Mouse (Mus musculus) liver, embryonic 14.5 days (tissue): ENCODE data around the gene Il11ra1. TPM values are rescaled to one million over a fixed set of nuclear protein-coding genes. Genes with fewer than 3 reads are reported as not detected.

Experiments used
- ATAC-seq: fragments of 200-750 bp; cut with Nextera tagmentation; 2 replicates; pipeline ENCODE4 v1.8.0; 2017; ENCODE audit warnings: moderate number of reproducible peaks, mild to moderate bottlenecking, moderate library complexity; ENCODE audit not compliant: insufficient read depth
- DNase-seq, 3 experiments: peaks; one replicate each; pipeline ENCODE4 v3.0.0-alpha.2; 2012 to 2013; ENCODE audit warnings: low read depth in 3 of 3, low spot score in 3 of 3
- H3K27ac ChIP-seq: fragments of 300-500 bp; sonication (generic); 2 replicates; pipeline ENCODE4 v1.5.1; 2014; ENCODE audit warnings: moderate library complexity, mild to moderate bottlenecking, control low read depth, inconsistent platforms
- H3K27me3 ChIP-seq: fragments of 300-500 bp; sonication (generic); 2 replicates; pipeline ENCODE4 v1.6.1; 2014; ENCODE audit warnings: mild to moderate bottlenecking, low read length, moderate library complexity; ENCODE audit not compliant: control insufficient read depth, insufficient read depth
- H3K36me3 ChIP-seq: fragments of 300-500 bp; sonication (generic); replicated peaks from 2 replicates; pipeline ENCODE4 v1.6.1; 2014; ENCODE audit warnings: low read depth; ENCODE audit not compliant: control insufficient read depth, insufficient read depth
- H3K4me1 ChIP-seq, 2 experiments: fragments of 200-500 bp in 1 of 2; fragments of 300-500 bp in 1 of 2; sonication (generic) in 1 of 2; replicated peaks; 2 replicates each; pipeline ENCODE4 v1.6.1; 2012 to 2014; ENCODE audit warnings: antibody characterized with exemption in 1 of 2, inconsistent platforms in 1 of 2, low read length in 1 of 2; ENCODE audit not compliant: control insufficient read depth in 2 of 2, insufficient read depth in 2 of 2
- H3K4me2 ChIP-seq: fragments of 300-500 bp; sonication (generic); 2 replicates; pipeline ENCODE4 v1.6.1; 2014; ENCODE audit warnings: low read depth, mild to moderate bottlenecking, control low read depth, moderate library complexity
- H3K4me3 ChIP-seq, 2 experiments: fragments of 200-500 bp in 1 of 2; fragments of 300-500 bp in 1 of 2; sonication (generic) in 1 of 2; 2 replicates each; pipeline ENCODE4 v1.5.1; 2012 to 2014; ENCODE audit warnings: low read depth in 2 of 2, low read length in 2 of 2, mild to moderate bottlenecking in 2 of 2, control low read depth in 1 of 2, inconsistent platforms in 1 of 2, moderate library complexity in 1 of 2; ENCODE audit not compliant: insufficient read depth in 1 of 2
- H3K9ac ChIP-seq: fragments of 300-500 bp; sonication (generic); replicated peaks from 2 replicates; pipeline ENCODE4 v1.6.1; 2014; ENCODE audit warnings: mild to moderate bottlenecking, control low read depth, moderate library complexity
- H3K9me3 ChIP-seq: fragments of 300-500 bp; sonication (generic); 2 replicates; pipeline ENCODE4 v1.6.1; 2016; ENCODE audit warnings: low read length, mixed read lengths; ENCODE audit not compliant: control insufficient read depth
- CTCF ChIP-seq: IDR thresholded peaks from 2 replicates; pipeline ENCODE4 v1.5.1; 2016; ENCODE audit warnings: antibody characterized with exemption, low read depth, control low read depth
- EP300 ChIP-seq: IDR thresholded peaks from 2 replicates; pipeline ENCODE4 v1.6.1; 2016; ENCODE audit warnings: antibody characterized with exemption, low read depth
- WGBS: fragments of 180-500 bp; shearing (Covaris S2); extraction: QIAGEN DNeasy Blood & Tissue Kit; methylation state at CpG from one replicate; pipeline ENCODE4 v1.1.7; 2014; ENCODE audit not compliant: insufficient replicate concordance; 5-methylcytosine and 5-hydroxymethylcytosine counted together
- polyA plus RNA-seq, 2 experiments: library from polyadenylated mRNA; depleted of rRNA in 1 of 2; stranded (reverse) in 1 of 2; unstranded in 1 of 2; fragments of >200 nt; fragmentation: Nextera tagmentation in 1 of 2; extraction: Ambion mirVana in 1 of 2; gene quantifications; 2 replicates each; pipeline versions ENCODE4 v1.2.1 to v1.2.3; 2012 to 2014

Gene Il11ra1
- polyA plus RNA-seq, 2 experiments: 13.9 to 23.8 TPM

- Histone ChIP-seq H3K27ac (no peak overlapping the region), H3K4me2 (no peak overlapping the region), H3K4me1 (peaks cover 18 to 34% of the 10 kb centered on the region in 2 experiments), H3K36me3 (no peaks in the 10 kb centered on the region; the same call in 1 of the 2 replicates), H3K9me3 (no peaks in the 10 kb centered on the region), H3K4me3 (no peak overlapping the region), H3K27me3 (no peaks in the 10 kb centered on the region), H3K9ac (no peak overlapping the region)
- ATAC-seq (no peak), DNase-seq (no peak)
- 82% methylated on average over 13 of the region's 13 CpGs for WGBS
- no peak for TF ChIP-seq CTCF
- no peak for TF ChIP-seq EP300
Observed at GRCm38 (mm10) chr4:41757321-41757720, 57.5 kb downstream of the Il11ra1 start.

GRCm38 (mm10) chr4:41758021-41758420, 58.2 kb downstream of the Il11ra1 start:
- TF ChIP-seq EP300 (no peak), CTCF (no peak)
- DNase-seq: no peak
- Histone ChIP-seq H3K27me3 (no peaks in the 10 kb centered on the region), H3K4me3 (no peak overlapping the region), H3K36me3 (no peaks in the 10 kb centered on the region; the same call in 1 of the 2 replicates), H3K9me3 (no peaks in the 10 kb centered on the region), H3K9ac (no peak overlapping the region), H3K4me2 (no peak overlapping the region), H3K4me1 (peaks cover 18 to 34% of the 10 kb centered on the region in 2 experiments), H3K27ac (no peak overlapping the region)
- ATAC-seq: no peak
- WGBS: 77% methylated on average over 11 of the region's 11 CpGs

- no peaks in the 10 kb centered on the region; the same call in 1 of the 2 replicates for H3K36me3 ChIP-seq
- H3K27me3 ChIP-seq: no peaks in the 10 kb centered on the region
- H3K9ac ChIP-seq: no peak overlapping the region
- no peak for ATAC-seq
- 84% methylated on average over 4 of the region's 4 CpGs for WGBS
- H3K9me3 ChIP-seq: no peaks in the 10 kb centered on the region
- DNase-seq: no peak
- H3K4me3 ChIP-seq: no peak overlapping the region
- H3K4me2 ChIP-seq: no peak overlapping the region
- H3K27ac ChIP-seq: no peak overlapping the region
- TF ChIP-seq EP300 (no peak), CTCF (no peak)
- H3K4me1 ChIP-seq: peaks cover 18 to 34% of the 10 kb centered on the region in 2 experiments
Observed at GRCm38 (mm10) chr4:41758701-41759100, 58.9 kb downstream of the Il11ra1 start.

GRCm38 (mm10) chr4:41759206-41759605, 59.4 kb downstream of the Il11ra1 start:
- ATAC-seq (no peak), DNase-seq (no peak)
- no peaks in the 10 kb centered on the region; the same call in 1 of the 2 replicates for H3K36me3 ChIP-seq
- no peak overlapping the region for H3K9ac ChIP-seq
- TF ChIP-seq EP300 (no peak), CTCF (no peak)
- no peak overlapping the region for H3K4me2 ChIP-seq
- H3K4me1 ChIP-seq: peaks cover 18 to 34% of the 10 kb centered on the region in 2 experiments
- H3K27ac ChIP-seq: peak overlapping the region; percentile 4; the same call in 1 of the 2 replicates
- H3K27me3 ChIP-seq: no peaks in the 10 kb centered on the region
- H3K9me3 ChIP-seq: no peaks in the 10 kb centered on the region
- 77% methylated on average over 9 of the region's 9 CpGs for WGBS
- no peak overlapping the region for H3K4me3 ChIP-seq

- no peaks in the 10 kb centered on the region for H3K27me3 ChIP-seq
- DNase-seq (no peak), ATAC-seq (peak; percentile 27)
- no peaks in the 10 kb centered on the region for H3K9me3 ChIP-seq
- no peak for TF ChIP-seq EP300
- TF ChIP-seq CTCF: no peak
- 20% methylated on average over 6 of the region's 6 CpGs for WGBS
- peak overlapping the region; percentile 4 for H3K27ac ChIP-seq
- peak overlapping the region; percentile 70 for H3K4me2 ChIP-seq
- H3K4me3 ChIP-seq: peak overlapping the region; percentile 41 to 52
- no peaks in the 10 kb centered on the region; the same call in 1 of the 2 replicates for H3K36me3 ChIP-seq
- peaks cover 18 to 31% of the 10 kb centered on the region in 2 experiments for H3K4me1 ChIP-seq
- peak overlapping the region; percentile 47 for H3K9ac ChIP-seq
Observed at GRCm38 (mm10) chr4:41759656-41760287, 60.0 kb downstream of the Il11ra1 start.
